Mouse (Mus musculus): ENCODE results near the gene Selp.

- no peak for TF ChIP-seq GATA1 (IDR thresholded peaks at IDR 0.05; ENCODE audit: low read length)
- no peak for TF ChIP-seq TAL1 (IDR thresholded peaks at IDR 0.05; ENCODE audit: low read length)
Observed at GRCm38 (mm10) chr1:164178429-164178828, 63.4 kb downstream of the Selp start.
